Mouse (Mus musculus) layer of hippocampus, postnatal 25 days (tissue): ENCODE data around the gene Angptl7. TPM values are rescaled to one million over a fixed set of nuclear protein-coding genes. Genes with fewer than 3 reads are reported as not detected.

Experiments used
- DNase-seq, 2 experiments: peaks; one replicate each; pipeline ENCODE4 v3.0.0; 2022; ENCODE audit warnings: mixed read lengths in 2 of 2, low spot score in 1 of 2; ENCODE audit errors: extremely low spot score in 1 of 2
- total RNA-seq, 2 experiments: library from RNA; stranded (reverse); gene quantifications; 2 replicates each; pipeline ENCODE4 v1.2.3; 2021

The Angptl7 gene
- total RNA-seq = under 1 TPM; 0.27 to 0.45 TPM

- DNase-seq = no peak
Observed at GRCm38 (mm10) chr4:148500410-148500867, at the start of gene Angptl7. TSS of gene Angptl7 (minus strand) at chr4:148500460.

GRCm38 (mm10) chr4:148549106-148549505, 48.8 kb upstream of the Angptl7 start:
- no peak for DNase-seq

- no peak for DNase-seq
Observed at GRCm38 (mm10) chr4:148535876-148536275, 35.6 kb upstream of the Angptl7 start.

- peak; percentile 28 to 38 for DNase-seq
Observed at GRCm38 (mm10) chr4:148533613-148534328, 33.5 kb upstream of the Angptl7 start.

GRCm38 (mm10) chr4:148532516-148532915, 32.3 kb upstream of the Angptl7 start:
- no peak for DNase-seq

- DNase-seq = no peak
Observed at GRCm38 (mm10) chr4:148531341-148531740, 31.1 kb upstream of the Angptl7 start.

GRCm38 (mm10) chr4:148530778-148531177, 30.5 kb upstream of the Angptl7 start:
- DNase-seq = no peak

GRCm38 (mm10) chr4:148530351-148530750, 30.1 kb upstream of the Angptl7 start:
- no peak for DNase-seq

GRCm38 (mm10) chr4:148527158-148527910, 27.1 kb upstream of the Angptl7 start:
- DNase-seq = no peak

- DNase-seq = no peak
Observed at GRCm38 (mm10) chr4:148523538-148523937, 23.3 kb upstream of the Angptl7 start.

GRCm38 (mm10) chr4:148518235-148518795, 18.1 kb upstream of the Angptl7 start:
- DNase-seq = no peak

- DNase-seq = no peak
Observed at GRCm38 (mm10) chr4:148517809-148518208, 17.5 kb upstream of the Angptl7 start.

GRCm38 (mm10) chr4:148515313-148515712, 15.1 kb upstream of the Angptl7 start:
- no peak for DNase-seq

GRCm38 (mm10) chr4:148513021-148513559, 12.8 kb upstream of the Angptl7 start:
- DNase-seq = no peak

GRCm38 (mm10) chr4:148511334-148511733, 11.1 kb upstream of the Angptl7 start:
- DNase-seq = no peak

GRCm38 (mm10) chr4:148510691-148511090, 10.4 kb upstream of the Angptl7 start:
- no peak for DNase-seq

GRCm38 (mm10) chr4:148509450-148510084, 9.3 kb upstream of the Angptl7 start:
- DNase-seq = no peak

- DNase-seq = no peak
Observed at GRCm38 (mm10) chr4:148508084-148508849, 8.0 kb upstream of the Angptl7 start.

- DNase-seq = no peak
Observed at GRCm38 (mm10) chr4:148507585-148507984, 7.3 kb upstream of the Angptl7 start.

GRCm38 (mm10) chr4:148504497-148504959, 4.3 kb upstream of the Angptl7 start:
- peak; percentile 28 to 44 for DNase-seq
